Mouse (Mus musculus) layer of hippocampus, adult 11-12 months (tissue): ENCODE measurements around the gene Gng5.

Source experiments
- DNase-seq: peaks from one replicate; pipeline ENCODE4 v3.0.0; 2022; ENCODE audit warnings: low spot score

Gng5 gene

GRCm38 (mm10) chr3:146540521-146541273 is 41.1 kb downstream of the Gng5 start:
- DNase-seq = no peak

DNA sequence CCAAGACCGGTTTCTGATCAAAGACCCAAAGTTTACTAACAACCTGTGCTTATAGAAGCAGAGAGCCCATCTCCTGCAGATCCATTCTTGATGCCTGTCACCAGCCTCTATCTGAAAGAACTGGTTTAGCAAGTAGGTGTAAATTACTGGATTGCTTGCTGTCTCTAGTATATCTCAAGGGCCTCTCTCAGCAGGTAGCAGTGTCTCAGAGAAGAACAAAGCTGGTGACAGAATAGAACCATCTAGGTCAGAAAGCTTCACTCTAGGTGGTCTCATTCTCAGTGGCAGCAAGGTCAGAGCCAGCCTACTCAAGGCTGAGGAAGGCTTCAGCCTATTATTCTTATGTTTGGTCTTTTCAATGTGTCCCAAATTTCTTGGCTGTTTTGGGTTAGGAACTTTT is 44.0 kb downstream of the Gng5 start:
- DNase-seq = no peak

- no peak for DNase-seq
These were observed 55.2 kb downstream of the Gng5 start for GRCm38 (mm10) chr3:146554816-146555215.
